Mouse (Mus musculus) spleen, adult 2 months (tissue): ENCODE measurements at regions not wholly inside any gene's neighbourhood (a gene's known extent, or its start where the extent isn't known, plus 50 kb on each side); places are given as distances from the start of the nearest gene placed in this dataset.
"Not testable (repeated sequence)": the region's sequence is repeated elsewhere in the genome, so short reads cannot be mapped to it uniquely, and the experiment has no call there.

Experiments
- CTCF ChIP-seq: fragments of 200-500 bp; IDR thresholded peaks from 2 replicates; pipeline ENCODE4 v1.5.1; 2011; ENCODE audit warnings: mild to moderate bottlenecking, inconsistent platforms; ENCODE audit not compliant: insufficient read depth, insufficient read length, insufficient replicate concordance; ENCODE audit errors: extremely low read depth
- POLR2A ChIP-seq: fragments of 200-500 bp; IDR thresholded peaks from 2 replicates; pipeline ENCODE4 v1.6.1; 2011; ENCODE audit warnings: low read depth, low read length, inconsistent platforms

- not testable (repeated sequence) for TF ChIP-seq POLR2A, CTCF
Observed at GRCm38 (mm10) chr10:22592189-22592603, 52.6 kb upstream of the Slc2a12 start.
